Mouse (Mus musculus): Measurements from ENCODE around the gene Acads. TPM values are rescaled to one million over a fixed set of nuclear protein-coding genes. Genes with fewer than 3 reads are reported as not detected.
A peak's percentile ranks its signal among the peaks of the same experiment; 100 is the strongest.
"Not testable (repeated sequence)": the region's sequence is repeated elsewhere in the genome, so short reads cannot be mapped to it uniquely, and the experiment has no call there.

The Acads gene
- polyA plus RNA-seq (2014; fragmentation: Nextera tagmentation; extraction: Ambion mirVana) = 58.9 and 89.5 TPM in 2 replicates

GRCm38 (mm10) chr5:115118961-115119570 is at the start of gene Acads:
TSS of gene Acads (minus strand) at chr5:115119346.
- ATAC-seq (ENCODE audit: insufficient number of reproducible peaks, insufficient read depth, low FRiP score, low read depth) = peak; percentile 79
- Histone ChIP-seq H3K27me3 (ENCODE audit: control insufficient read depth, insufficient read depth, low read length) (no peaks in the 10 kb centered on the region), H3K4me2 (ENCODE audit: low read length) (peak within 1 kb of the TSS; percentile 66), H3K36me3 (ENCODE audit: control insufficient read depth, insufficient read depth, low read length) (peaks cover 41% of the 10 kb centered on the region), H3K4me3 (ENCODE audit: control insufficient read depth in 1 of 2, insufficient read depth in 1 of 2, low read depth in 1 of 2, low read length in 2 of 2) (peak within 1 kb of the TSS; percentile 66 to 74), H3K4me1 (ENCODE audit: control insufficient read depth in 2 of 2, insufficient read depth in 2 of 2, low read length in 2 of 2) (no peaks in the 10 kb centered on the region), H3K27ac (replicated peaks in 1 of 2; ENCODE audit: control insufficient read depth in 1 of 2, insufficient read depth in 1 of 2, low read depth in 2 of 2, low read length in 2 of 2) (peak within 1 kb of the TSS; percentile 13 to 74; a peak in 3 of 4 replicates), H3K9ac (ENCODE audit: low read length) (peak within 1 kb of the TSS; percentile 88), H3K9me3 (ENCODE audit: control insufficient read depth, low read length) (no peaks in the 10 kb centered on the region)
- under 1% methylated on average over 39 of the region's 39 CpGs for WGBS

- Histone ChIP-seq H3K27me3 (ENCODE audit: control insufficient read depth, insufficient read depth, low read length) (no peaks in the 10 kb centered on the region), H3K4me3 (ENCODE audit: control insufficient read depth in 1 of 2, insufficient read depth in 1 of 2, low read depth in 1 of 2, low read length in 2 of 2) (no peak overlapping the region), H3K4me2 (ENCODE audit: low read length) (no peak overlapping the region), H3K9ac (ENCODE audit: low read length) (no peak overlapping the region), H3K36me3 (ENCODE audit: control insufficient read depth, insufficient read depth, low read length) (no peaks in the 10 kb centered on the region), H3K9me3 (ENCODE audit: control insufficient read depth, low read length) (no peaks in the 10 kb centered on the region), H3K4me1 (ENCODE audit: control insufficient read depth in 2 of 2, insufficient read depth in 2 of 2, low read length in 2 of 2) (peaks cover 11 to 18% of the 10 kb centered on the region in 2 experiments), H3K27ac (replicated peaks in 1 of 2; ENCODE audit: control insufficient read depth in 1 of 2, insufficient read depth in 1 of 2, low read depth in 2 of 2, low read length in 2 of 2) (peak overlapping the region; percentile 15 to 57; a peak in 3 of 4 replicates)
- 62% methylated on average over 6 of the region's 6 CpGs for WGBS
- no peak for ATAC-seq (ENCODE audit: insufficient number of reproducible peaks, insufficient read depth, low FRiP score, low read depth)
Measured at GRCm38 (mm10) chr5:115167396-115167795, 48.2 kb upstream of the Acads start.

GRCm38 (mm10) chr5:115166815-115167194 is 47.7 kb upstream of the Acads start:
- no peak overlapping the region for H3K9ac ChIP-seq (ENCODE audit: low read length)
- H3K4me3 ChIP-seq (ENCODE audit: control insufficient read depth in 1 of 2, insufficient read depth in 1 of 2, low read depth in 1 of 2, low read length in 2 of 2) = no peak overlapping the region
- H3K4me1 ChIP-seq (ENCODE audit: control insufficient read depth in 2 of 2, insufficient read depth in 2 of 2, low read length in 2 of 2) = peaks cover 11 to 18% of the 10 kb centered on the region in 2 experiments
- no peak overlapping the region for H3K4me2 ChIP-seq (ENCODE audit: low read length)
- H3K9me3 ChIP-seq (ENCODE audit: control insufficient read depth, low read length) = no peaks in the 10 kb centered on the region
- 80% methylated on average over 7 of the region's 7 CpGs for WGBS
- no peaks in the 10 kb centered on the region for H3K36me3 ChIP-seq (ENCODE audit: control insufficient read depth, insufficient read depth, low read length)
- peak overlapping the region; percentile 8 to 57; a peak in 2 of 4 replicates for H3K27ac ChIP-seq (replicated peaks in 1 of 2; ENCODE audit: control insufficient read depth in 1 of 2, insufficient read depth in 1 of 2, low read depth in 2 of 2, low read length in 2 of 2)
- no peaks in the 10 kb centered on the region for H3K27me3 ChIP-seq (ENCODE audit: control insufficient read depth, insufficient read depth, low read length)
- ATAC-seq (ENCODE audit: insufficient number of reproducible peaks, insufficient read depth, low FRiP score, low read depth) = no peak

GRCm38 (mm10) chr5:115165895-115166814 is 47.0 kb upstream of the Acads start:
- H3K4me2 ChIP-seq (ENCODE audit: low read length) = no peak overlapping the region
- H3K9me3 ChIP-seq (ENCODE audit: control insufficient read depth, low read length) = no peaks in the 10 kb centered on the region
- no peaks in the 10 kb centered on the region for H3K36me3 ChIP-seq (ENCODE audit: control insufficient read depth, insufficient read depth, low read length)
- peak overlapping the region; percentile 48 to 55 for H3K27ac ChIP-seq (replicated peaks in 1 of 2; ENCODE audit: control insufficient read depth in 1 of 2, insufficient read depth in 1 of 2, low read depth in 2 of 2, low read length in 2 of 2)
- H3K27me3 ChIP-seq (ENCODE audit: control insufficient read depth, insufficient read depth, low read length) = no peaks in the 10 kb centered on the region
- ATAC-seq (ENCODE audit: insufficient number of reproducible peaks, insufficient read depth, low FRiP score, low read depth) = no peak
- 35% methylated on average over 11 of the region's 11 CpGs for WGBS
- no peak overlapping the region for H3K9ac ChIP-seq (ENCODE audit: low read length)
- H3K4me1 ChIP-seq (ENCODE audit: control insufficient read depth in 2 of 2, insufficient read depth in 2 of 2, low read length in 2 of 2) = peaks cover 13 to 21% of the 10 kb centered on the region in 2 experiments
- H3K4me3 ChIP-seq (ENCODE audit: control insufficient read depth in 1 of 2, insufficient read depth in 1 of 2, low read depth in 1 of 2, low read length in 2 of 2) = no peak overlapping the region

GRCm38 (mm10) chr5:115165351-115165750 is 46.2 kb upstream of the Acads start:
- Histone ChIP-seq H3K27ac (replicated peaks in 1 of 2; ENCODE audit: control insufficient read depth in 1 of 2, insufficient read depth in 1 of 2, low read depth in 2 of 2, low read length in 2 of 2) (no peak overlapping the region), H3K4me2 (ENCODE audit: low read length) (no peak overlapping the region), H3K9ac (ENCODE audit: low read length) (no peak overlapping the region), H3K9me3 (ENCODE audit: control insufficient read depth, low read length) (no peaks in the 10 kb centered on the region), H3K36me3 (ENCODE audit: control insufficient read depth, insufficient read depth, low read length) (no peaks in the 10 kb centered on the region), H3K27me3 (ENCODE audit: control insufficient read depth, insufficient read depth, low read length) (no peaks in the 10 kb centered on the region), H3K4me1 (ENCODE audit: control insufficient read depth in 2 of 2, insufficient read depth in 2 of 2, low read length in 2 of 2) (peaks cover 16 to 22% of the 10 kb centered on the region in 2 experiments), H3K4me3 (ENCODE audit: control insufficient read depth in 1 of 2, insufficient read depth in 1 of 2, low read depth in 1 of 2, low read length in 2 of 2) (no peak overlapping the region)
- ATAC-seq (ENCODE audit: insufficient number of reproducible peaks, insufficient read depth, low FRiP score, low read depth) = no peak
- 59% methylated on average over 9 of the region's 9 CpGs for WGBS

- H3K36me3 ChIP-seq (ENCODE audit: control insufficient read depth, insufficient read depth, low read length); H3K4me3 ChIP-seq (ENCODE audit: control insufficient read depth in 1 of 2, insufficient read depth in 1 of 2, low read depth in 1 of 2, low read length in 2 of 2); H3K27me3 ChIP-seq (ENCODE audit: control insufficient read depth, insufficient read depth, low read length); H3K27ac ChIP-seq (replicated peaks in 1 of 2; ENCODE audit: control insufficient read depth in 1 of 2, insufficient read depth in 1 of 2, low read depth in 2 of 2, low read length in 2 of 2); H3K9ac ChIP-seq (ENCODE audit: low read length); ATAC-seq (ENCODE audit: insufficient number of reproducible peaks, insufficient read depth, low FRiP score, low read depth); H3K9me3 ChIP-seq (ENCODE audit: control insufficient read depth, low read length); H3K4me2 ChIP-seq (ENCODE audit: low read length): not testable (repeated sequence)
- peaks cover 16 to 22% of the 10 kb centered on the region in 2 experiments for H3K4me1 ChIP-seq (ENCODE audit: control insufficient read depth in 2 of 2, insufficient read depth in 2 of 2, low read length in 2 of 2)
- 83% methylated on average over 4 of the region's 4 CpGs for WGBS
Measured at GRCm38 (mm10) chr5:115164446-115164845, 45.3 kb upstream of the Acads start.

- no peaks in the 10 kb centered on the region for H3K9me3 ChIP-seq (ENCODE audit: control insufficient read depth, low read length)
- no peak overlapping the region for H3K4me2 ChIP-seq (ENCODE audit: low read length)
- H3K27ac ChIP-seq (replicated peaks in 1 of 2; ENCODE audit: control insufficient read depth in 1 of 2, insufficient read depth in 1 of 2, low read depth in 2 of 2, low read length in 2 of 2) = no peak overlapping the region
- H3K36me3 ChIP-seq (ENCODE audit: control insufficient read depth, insufficient read depth, low read length) = no peaks in the 10 kb centered on the region
- no peak overlapping the region for H3K9ac ChIP-seq (ENCODE audit: low read length)
- H3K27me3 ChIP-seq (ENCODE audit: control insufficient read depth, insufficient read depth, low read length) = no peaks in the 10 kb centered on the region
- 39% methylated on average over 8 of the region's 8 CpGs for WGBS
- H3K4me1 ChIP-seq (ENCODE audit: control insufficient read depth in 2 of 2, insufficient read depth in 2 of 2, low read length in 2 of 2) = peaks cover 19 to 22% of the 10 kb centered on the region in 2 experiments
- no peak for ATAC-seq (ENCODE audit: insufficient number of reproducible peaks, insufficient read depth, low FRiP score, low read depth)
- H3K4me3 ChIP-seq (ENCODE audit: control insufficient read depth in 1 of 2, insufficient read depth in 1 of 2, low read depth in 1 of 2, low read length in 2 of 2) = no peak overlapping the region
Measured at GRCm38 (mm10) chr5:115163563-115163962, 44.4 kb upstream of the Acads start.
